Mouse (Mus musculus): ENCODE results near the gene Ppfia4.

DNA sequence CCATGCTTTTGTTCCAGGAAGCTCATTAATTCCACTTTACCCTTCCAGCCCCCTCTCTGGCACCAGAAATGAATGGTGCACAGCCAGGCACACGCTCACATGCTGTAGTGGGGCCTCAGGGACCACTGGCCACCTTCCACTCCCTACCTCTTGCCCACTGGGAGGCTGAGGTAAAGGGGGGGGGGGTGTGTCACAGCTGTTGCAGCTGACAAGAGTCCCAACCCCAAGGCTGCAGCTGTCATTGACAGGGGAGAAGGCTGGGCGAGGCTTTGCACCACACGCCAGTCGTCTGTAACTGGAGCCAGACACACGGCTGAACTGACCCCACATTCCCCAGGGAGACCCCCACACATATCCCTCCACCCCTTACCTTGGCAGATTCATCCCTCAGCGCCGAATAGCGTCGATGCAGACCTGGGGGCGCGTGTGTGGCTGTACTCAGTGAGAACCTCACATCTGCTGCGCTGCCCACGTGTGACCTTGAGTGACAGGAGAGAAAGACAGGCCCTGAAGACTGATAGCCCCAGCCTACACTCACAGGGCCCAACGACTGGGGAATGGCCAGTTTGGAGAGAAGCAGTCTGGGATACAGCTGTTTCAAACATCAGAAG lies 11.9 kb downstream of the Ppfia4 start:
- TF ChIP-seq CTCF (IDR thresholded peaks at IDR 0.05; ENCODE audit: low read depth, low read length) (no peak), POLR2A (IDR thresholded peaks at IDR 0.05; ENCODE audit: insufficient read depth, low read length) (no peak)
